Mouse (Mus musculus) cerebellum, adult 2 months (tissue): ENCODE data around the gene Gm10322.

Source experiments
- CTCF ChIP-seq: fragments of 200-500 bp; IDR thresholded peaks from 2 replicates; pipeline ENCODE4 v1.5.1; 2011; ENCODE audit warnings: low read depth, mild to moderate bottlenecking, control low read depth, low read length, moderate library complexity, borderline replicate concordance; ENCODE audit not compliant: insufficient read depth
- POLR2A ChIP-seq: fragments of 200-500 bp; IDR thresholded peaks from 2 replicates; pipeline ENCODE4 v1.6.1; 2011; ENCODE audit warnings: low read length, control low read depth, borderline replicate concordance; ENCODE audit not compliant: insufficient read depth

DNA sequence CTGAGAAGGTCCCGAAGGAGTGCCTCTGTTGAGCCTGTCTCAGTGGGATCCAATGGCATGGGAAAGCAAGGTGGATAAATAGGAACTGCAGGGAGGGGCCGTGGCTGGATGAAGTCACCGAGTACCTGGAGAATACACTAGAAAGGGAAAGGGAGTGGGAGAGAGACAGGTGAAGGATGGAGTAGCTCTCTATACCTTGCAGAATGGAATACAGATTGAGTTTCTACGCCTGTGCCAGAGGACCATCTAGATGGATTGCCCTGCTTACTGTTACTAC is 13.6 kb downstream of the Gm10322 start:
- TF ChIP-seq CTCF (no peak), POLR2A (no peak)
